In genomic region chr3:89417840-89418169, GRCm38 (mm10) we compare ENCODE assay signal across 8 mouse cellular contexts. TPM values are rescaled to one million over a fixed set of nuclear protein-coding genes. Genes with fewer than 3 reads are reported as not detected.
DNase-seq lines count a peak whose midpoint lies in the region; ATAC-seq lines count a peak whose summit lies in the region.

No protein-coding gene starts in this region.

- H3K27me3 ChIP-seq in forebrain, embryonic 14.5 days (replicated peaks; ENCODE audit: control insufficient read depth, insufficient read depth, low read length), result no peaks in the 10 kb centered on the region
- no peaks in the 10 kb centered on the region for H3K27me3 ChIP-seq in liver, embryonic 15.5 days

- H3K9me3 ChIP-seq in forebrain, embryonic 14.5 days (replicated peaks; ENCODE audit: control insufficient read depth, low read length), result no peaks in the 10 kb centered on the region
- no peaks in the 10 kb centered on the region for H3K9me3 ChIP-seq in liver, embryonic 15.5 days (replicated peaks)

- peak overlapping the region; percentile 46 for H3K27ac ChIP-seq in forebrain, embryonic 14.5 days (ENCODE audit: low read depth, low read length)
- peak overlapping the region; percentile 98 for H3K27ac ChIP-seq in liver, embryonic 15.5 days (replicated peaks)

- ATAC-seq in forebrain, embryonic 14.5 days, result peak; percentile 66
- ATAC-seq in liver, embryonic 15.5 days (ENCODE audit: insufficient read depth), result peak; percentile 13

- H3K4me1 ChIP-seq in forebrain, embryonic 14.5 days (ENCODE audit: control insufficient read depth, insufficient read depth, low read length), result peaks cover 20% of the 10 kb centered on the region
- peaks cover 52% of the 10 kb centered on the region for H3K4me1 ChIP-seq in liver, embryonic 15.5 days (replicated peaks)

- peaks cover 23% of the 10 kb centered on the region for H3K36me3 ChIP-seq in forebrain, embryonic 14.5 days (ENCODE audit: control insufficient read depth, insufficient read depth, low read length)
- peaks cover 44% of the 10 kb centered on the region for H3K36me3 ChIP-seq in liver, embryonic 15.5 days (replicated peaks)

- H3K9ac ChIP-seq in forebrain, embryonic 14.5 days (ENCODE audit: low read length), result peak overlapping the region; percentile 64
- peak overlapping the region; percentile 66 for H3K9ac ChIP-seq in liver, embryonic 15.5 days

- H3K4me2 ChIP-seq in forebrain, embryonic 14.5 days (ENCODE audit: low read length), result peak overlapping the region; percentile 81
- H3K4me2 ChIP-seq in liver, embryonic 15.5 days, result peak overlapping the region; percentile 95

- H3K4me3 ChIP-seq in forebrain, embryonic 14.5 days (ENCODE audit: low read depth, low read length), result peak overlapping the region; percentile 48
- H3K4me3 ChIP-seq in liver, embryonic 15.5 days (replicated peaks), result peak overlapping the region; percentile 85

- DNase-seq in 3T3-L1 (ENCODE audit: low read depth, low spot score), result peak; percentile 81
- DNase-seq in A20 (ENCODE audit: low read depth, low spot score), result peak; percentile 94
- peak; percentile 91 for DNase-seq in forebrain, embryonic 14.5 days (ENCODE audit: low spot score)
- no peak for DNase-seq in gastrocnemius, adult 18-20 months (ENCODE audit: low spot score)
- no peak for DNase-seq in thymus, postnatal 4 days
- DNase-seq in layer of hippocampus, adult 9-11 months, result no peak
- no peak for DNase-seq in kidney, adult 18-20 months

- 0% methylated on average over 20 of the region's 20 CpGs for WGBS in forebrain, embryonic 14.5 days
- WGBS in liver, embryonic 15.5 days (ENCODE audit: insufficient replicate concordance), result under 1% methylated on average over 20 of the region's 20 CpGs

RNA-seq across cellular contexts. Expression of gene Cks1b, which starts 0.4 kb away (rescaled TPM):
- polyA plus RNA-seq in forebrain, embryonic 14.5 days (2014; fragmentation: Nextera tagmentation; extraction: Ambion mirVana), result 200 and 269 TPM in 2 replicates
- 210 and 229 TPM in 2 replicates for polyA plus RNA-seq in liver, embryonic 15.5 days (2015; fragmentation: Nextera tagmentation; extraction: Ambion mirVana)
- 1 to 10 TPM; 2.2 to 2.7 TPM for total RNA-seq in gastrocnemius, adult 18-20 months (2021)

RNA-seq across cellular contexts. Expression of gene Shc1, which starts 0.4 kb away (rescaled TPM):
- 9.9 and 11.8 TPM in 2 replicates for polyA plus RNA-seq in forebrain, embryonic 14.5 days (2014; fragmentation: Nextera tagmentation; extraction: Ambion mirVana)
- polyA plus RNA-seq in liver, embryonic 15.5 days (2015; fragmentation: Nextera tagmentation; extraction: Ambion mirVana), result 44.8 and 50.6 TPM in 2 replicates
- 10 to 100 TPM; 14.7 to 19.1 TPM for total RNA-seq in gastrocnemius, adult 18-20 months (2021)

RNA-seq across cellular contexts. Expression of gene Flad1, which starts 6.1 kb away (rescaled TPM):
- 34.9 and 41.0 TPM in 2 replicates for polyA plus RNA-seq in forebrain, embryonic 14.5 days (2014; fragmentation: Nextera tagmentation; extraction: Ambion mirVana)
- 14.3 and 16.4 TPM in 2 replicates for polyA plus RNA-seq in liver, embryonic 15.5 days (2015; fragmentation: Nextera tagmentation; extraction: Ambion mirVana)
- total RNA-seq in gastrocnemius, adult 18-20 months (2021), result 10 to 100 TPM; 45.2 to 51.6 TPM

RNA-seq across cellular contexts. Expression of gene Pygo2, which starts 12.2 kb away (rescaled TPM):
- polyA plus RNA-seq in forebrain, embryonic 14.5 days (2014; fragmentation: Nextera tagmentation; extraction: Ambion mirVana), result 35.2 and 41.1 TPM in 2 replicates
- polyA plus RNA-seq in liver, embryonic 15.5 days (2015; fragmentation: Nextera tagmentation; extraction: Ambion mirVana), result 10.1 and 10.6 TPM in 2 replicates
- 10 to 100 TPM in 1 of 2 experiments, 1 to 10 TPM in 1; 7.8 to 11.6 TPM for total RNA-seq in gastrocnemius, adult 18-20 months (2021)

RNA-seq across cellular contexts. Expression of gene Lenep, which starts 15.2 kb away (rescaled TPM):
- not detected in 2 replicates for polyA plus RNA-seq in forebrain, embryonic 14.5 days (2014; fragmentation: Nextera tagmentation; extraction: Ambion mirVana)
- not detected in 2 replicates for polyA plus RNA-seq in liver, embryonic 15.5 days (2015; fragmentation: Nextera tagmentation; extraction: Ambion mirVana)
- total RNA-seq in gastrocnemius, adult 18-20 months (2021), result under 1 TPM in 1 of 2 experiments, not detected in 1; 0.59 TPM

Comparison
In these comparisons a context has a peak if more than half of its experiments do, and no peak if none do; other contexts are left out.
1. DNase-seq: peak in 3T3-L1 (single experiment), A20 (single experiment) and forebrain, embryonic 14.5 days (single experiment); none in gastrocnemius, adult 18-20 months (single experiment), thymus, postnatal 4 days (single experiment), layer of hippocampus, adult 9-11 months (single experiment) and kidney, adult 18-20 months (single experiment).